Mouse (Mus musculus) skeletal muscle tissue, adult 2 months (tissue): Measurements from ENCODE around the gene Rfc4.
"Not testable (repeated sequence)": the region's sequence is repeated elsewhere in the genome, so short reads cannot be mapped to it uniquely, and the experiment has no call there.

Experiments
- DNase-seq: peaks from one replicate; pipeline ENCODE4 v3.0.0-alpha.2; 2012; ENCODE audit warnings: low read depth, low spot score

Gene Rfc4

DNA sequence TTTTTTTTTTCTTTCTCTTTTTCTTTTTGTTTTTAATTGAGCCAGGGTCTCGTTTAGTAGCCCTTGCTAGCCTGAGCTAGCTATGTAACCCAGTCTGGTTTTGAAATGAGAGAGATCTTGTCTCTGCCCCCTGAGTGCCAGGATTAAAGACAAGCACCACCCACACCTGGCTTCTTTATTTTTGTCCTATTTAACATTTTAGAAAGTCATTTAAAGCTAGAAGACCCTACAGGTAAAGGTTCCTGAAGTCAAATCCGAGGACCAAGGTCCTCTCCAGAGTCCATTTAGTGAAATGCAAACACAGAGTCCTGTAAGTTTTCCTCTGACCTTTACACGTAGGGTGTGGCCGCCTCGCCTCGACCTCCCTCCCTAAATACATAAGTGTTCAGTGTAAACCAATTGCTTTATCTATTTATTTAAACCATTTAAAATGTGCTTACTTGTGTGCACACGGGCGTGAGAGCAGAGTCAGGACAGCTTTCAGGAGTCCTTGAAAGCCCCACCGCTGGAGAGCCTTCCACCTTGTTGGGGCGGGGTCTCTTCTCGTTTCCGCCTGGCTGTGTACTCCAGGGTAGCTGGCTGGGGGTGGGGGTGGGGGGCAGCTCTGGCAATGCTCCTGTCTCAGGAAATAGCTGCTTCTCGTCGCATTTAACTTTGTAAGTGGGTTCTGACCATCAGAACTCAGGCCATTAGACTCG, 25.0 kb downstream of the Rfc4 start:
- no peak for DNase-seq

DNA sequence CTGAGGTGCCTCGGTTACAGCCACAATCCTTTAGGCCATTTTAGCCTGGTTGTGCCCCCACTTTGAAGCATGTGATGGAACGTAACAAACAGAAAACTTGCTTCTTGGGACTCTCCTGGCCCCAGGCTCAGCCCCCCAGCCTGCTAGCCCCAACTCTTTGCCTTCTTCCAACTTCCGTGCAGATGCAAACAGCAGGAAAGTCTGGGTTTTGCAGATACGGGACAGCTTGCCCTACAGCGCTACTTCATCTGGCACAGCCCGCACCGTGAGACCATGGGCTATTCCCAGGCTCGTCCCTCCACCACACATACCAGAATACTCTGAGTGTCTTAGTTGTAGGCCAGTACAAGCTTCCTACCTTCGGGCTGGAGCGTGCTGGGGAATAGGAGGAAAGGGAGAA, 26.9 kb downstream of the Rfc4 start:
- DNase-seq: no peak

DNA sequence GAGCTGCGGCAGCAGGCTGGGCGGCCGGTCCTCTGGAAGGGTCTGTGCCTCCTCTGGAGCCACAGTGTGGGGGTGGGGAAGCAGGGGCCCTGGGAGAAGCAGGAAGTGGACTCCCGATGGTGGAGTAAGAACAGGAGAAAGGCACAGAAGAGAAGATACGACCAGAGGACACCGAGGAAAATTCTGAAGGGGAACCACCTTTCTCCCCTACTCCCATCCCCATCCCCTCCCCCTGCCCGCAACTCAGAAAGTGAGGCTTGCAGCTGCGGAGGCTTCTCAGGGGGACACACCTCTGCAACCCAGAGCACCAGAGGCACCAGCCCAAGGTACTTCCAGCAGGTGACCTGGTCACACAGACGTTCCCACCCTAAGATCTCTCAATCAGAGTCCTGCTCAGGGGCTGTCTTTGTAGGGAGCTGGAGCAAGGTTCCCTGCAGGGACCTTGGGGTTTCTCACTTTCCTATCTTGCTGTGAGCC, 27.4 kb downstream of the Rfc4 start:
- no peak for DNase-seq

DNA sequence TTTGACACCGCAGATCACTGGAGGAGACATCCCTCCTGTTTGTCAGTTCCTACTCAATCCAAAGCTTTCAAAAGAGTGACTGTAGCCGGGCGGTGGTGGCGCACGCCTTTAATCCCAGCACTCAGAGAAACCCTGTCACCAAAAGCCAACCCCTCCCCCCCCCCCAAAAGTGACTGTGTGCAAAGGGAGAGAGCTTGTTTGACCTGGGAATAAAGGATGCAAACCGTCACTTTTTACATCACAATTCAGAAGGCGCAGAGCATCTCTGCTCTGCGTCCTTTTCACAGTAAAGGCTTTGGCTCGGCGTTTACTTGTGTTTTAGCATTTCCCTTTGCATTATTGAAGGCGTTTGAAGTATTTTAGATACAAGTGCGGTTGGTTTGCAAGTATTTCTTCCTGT, 27.9 kb downstream of the Rfc4 start:
- no peak for DNase-seq

DNA sequence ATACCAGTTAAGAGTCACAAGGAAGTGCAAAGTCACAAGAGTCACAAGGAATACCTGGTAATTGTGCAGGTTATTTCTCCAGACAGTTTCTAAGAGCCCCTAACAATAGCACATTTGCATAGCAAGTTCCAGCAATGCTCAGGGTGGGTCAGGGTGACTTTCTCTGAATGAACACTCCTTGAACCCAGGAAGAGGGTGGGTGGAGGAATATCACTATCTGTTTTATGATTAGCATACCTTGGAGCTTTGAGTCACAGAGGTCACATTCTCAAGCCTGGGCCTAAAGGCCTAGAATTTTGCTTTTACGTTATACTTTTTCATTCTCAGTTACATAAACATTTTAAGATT, 29.5 kb downstream of the Rfc4 start:
- not testable (repeated sequence) for DNase-seq

DNA sequence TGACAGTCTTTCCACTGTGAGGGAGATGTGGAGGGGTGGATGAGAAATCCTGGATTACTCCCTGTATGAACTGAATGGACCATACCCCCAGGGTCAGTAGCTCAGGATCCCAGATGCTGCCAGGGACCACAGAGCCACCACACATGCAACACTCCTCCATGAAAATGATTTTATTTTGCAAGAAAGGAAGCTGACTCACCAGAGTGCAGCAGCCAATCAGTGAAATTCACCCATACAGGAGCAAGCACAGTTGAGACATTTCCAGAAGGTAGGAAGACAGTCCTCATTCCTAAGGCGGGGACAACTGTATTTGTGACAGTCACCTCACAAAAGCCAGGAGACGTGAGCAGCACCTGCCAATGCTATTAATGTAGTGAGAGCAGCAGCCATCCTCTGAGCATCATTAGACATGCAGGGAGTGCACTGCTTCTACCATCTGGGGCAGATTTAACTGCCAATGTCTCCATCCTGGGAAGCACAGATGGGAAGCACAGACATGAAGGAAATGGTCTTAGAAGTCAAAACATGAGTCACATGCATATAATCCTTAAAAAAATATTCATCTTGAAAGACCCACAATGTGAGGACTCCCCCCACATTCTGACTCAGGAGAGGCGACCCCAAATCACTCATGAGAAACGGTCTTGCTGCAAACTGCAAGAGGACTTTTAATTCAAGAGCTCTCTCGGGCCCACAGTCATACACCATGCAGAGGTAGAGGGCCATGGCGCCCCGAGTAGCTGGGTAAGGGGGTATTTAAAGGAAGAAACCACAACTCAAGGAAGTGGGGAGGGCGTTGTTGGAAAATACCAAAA, 30.0 kb downstream of the Rfc4 start:
- DNase-seq: not testable (repeated sequence)

DNA sequence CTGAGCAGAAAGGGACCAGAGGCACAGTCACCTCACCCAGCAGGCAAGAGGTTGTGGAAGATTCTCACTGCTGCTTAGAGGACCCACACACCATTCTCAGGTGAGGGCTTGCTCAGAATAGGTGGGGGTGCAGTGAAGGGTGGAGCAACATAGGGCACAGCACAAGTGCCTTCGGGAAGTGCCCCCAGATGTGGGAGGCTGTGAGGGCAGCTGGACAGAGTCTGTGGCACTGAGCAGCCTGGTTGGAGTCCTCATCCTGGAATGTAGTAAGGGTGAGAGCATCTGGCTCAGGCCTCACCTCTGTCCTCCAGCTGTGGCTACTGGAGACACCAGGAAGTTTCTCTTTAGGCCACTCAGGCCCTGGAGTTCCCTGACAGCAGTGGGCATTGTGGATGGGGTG, 30.7 kb downstream of the Rfc4 start:
- not testable (repeated sequence) for DNase-seq

DNA sequence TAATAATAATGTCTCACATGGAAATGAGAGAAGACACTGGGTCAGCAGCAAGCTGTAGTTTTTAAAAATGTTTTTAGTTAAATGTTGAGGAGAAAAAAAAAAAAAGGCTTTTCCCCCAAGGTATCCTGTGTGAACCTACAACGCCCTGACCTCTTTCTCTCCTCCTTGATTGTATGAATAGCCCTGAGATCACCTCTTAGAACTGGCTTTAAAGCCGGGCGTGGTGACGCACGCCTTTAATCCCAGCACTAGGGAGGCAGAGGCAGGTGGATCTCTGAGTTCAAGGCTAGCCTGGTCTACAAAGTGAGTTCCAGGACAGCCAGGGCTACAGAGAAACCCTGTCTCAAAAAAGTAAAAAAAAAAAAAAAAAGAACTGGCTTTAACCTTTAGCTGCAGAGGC, 32.0 kb downstream of the Rfc4 start:
- not testable (repeated sequence) for DNase-seq

DNA sequence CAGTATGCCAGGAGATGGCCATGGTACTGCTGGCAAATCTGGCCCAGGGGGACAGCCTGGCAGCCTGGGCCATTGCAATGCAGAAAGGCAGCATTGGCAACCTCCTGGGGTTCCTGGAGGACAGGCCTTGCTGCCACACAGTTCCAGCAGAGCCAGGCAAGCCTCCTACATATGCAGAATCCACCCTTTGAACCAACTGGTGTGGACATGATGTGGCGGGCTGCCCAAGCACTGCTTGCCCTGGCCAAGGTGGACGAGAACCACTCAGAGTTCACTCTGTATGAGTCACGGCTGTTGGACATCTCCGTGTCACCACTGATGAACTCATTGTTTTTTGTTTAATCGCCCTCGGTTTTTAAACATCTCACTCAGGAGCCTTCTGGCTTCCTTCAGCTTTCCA, 33.4 kb downstream of the Rfc4 start:
- no peak for DNase-seq

DNA sequence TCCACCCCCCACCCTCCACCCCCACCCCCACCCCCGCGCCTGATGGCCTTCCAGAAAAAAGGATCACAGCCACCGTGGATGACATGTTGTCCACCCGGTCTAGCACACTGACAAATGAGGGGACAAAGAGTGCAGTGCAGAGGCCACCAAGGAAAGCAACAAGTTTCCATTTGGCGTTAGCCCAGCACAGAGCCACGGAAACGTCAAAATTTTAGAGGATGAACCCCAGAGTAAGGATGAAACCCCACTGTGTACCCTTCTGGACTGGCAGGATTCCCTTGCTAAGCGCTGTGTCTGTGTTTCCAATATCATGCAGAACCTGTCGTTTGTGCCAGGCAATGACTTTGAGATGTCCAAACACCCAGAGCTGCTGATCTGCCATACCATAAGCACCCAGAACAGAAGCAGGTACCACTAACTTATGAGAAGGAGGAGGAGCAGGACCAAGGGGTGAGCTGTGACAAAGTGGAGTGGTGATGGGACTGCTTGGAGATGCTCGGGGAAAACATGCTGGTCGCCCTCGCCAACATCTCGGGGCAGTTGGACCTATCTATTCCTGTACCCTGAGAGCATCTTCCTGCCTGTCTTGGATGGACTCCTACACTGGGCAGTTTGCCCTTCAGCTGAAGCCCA, 34.1 kb downstream of the Rfc4 start:
- no peak for DNase-seq

DNA sequence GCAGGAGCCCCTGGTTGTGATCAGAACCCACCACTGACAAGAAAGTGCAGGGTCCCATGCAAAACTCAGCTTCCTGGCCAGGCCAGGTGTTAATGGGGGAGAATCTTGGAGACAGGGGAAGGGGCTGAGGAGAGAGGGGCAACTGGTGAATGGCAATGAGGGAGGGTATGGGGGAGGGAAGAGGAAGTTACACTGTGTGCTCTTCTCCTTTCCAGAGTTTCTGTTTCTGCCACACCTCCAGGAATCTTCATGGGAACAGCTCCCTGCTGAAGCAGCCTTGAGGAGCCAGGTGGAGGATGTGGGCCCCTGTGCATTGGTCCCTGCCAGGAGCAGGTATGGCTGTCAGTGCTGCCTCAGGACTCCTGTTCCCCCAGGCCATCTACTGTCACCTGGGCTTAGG, 36.2 kb downstream of the Rfc4 start:
- DNase-seq: not testable (repeated sequence)

DNA sequence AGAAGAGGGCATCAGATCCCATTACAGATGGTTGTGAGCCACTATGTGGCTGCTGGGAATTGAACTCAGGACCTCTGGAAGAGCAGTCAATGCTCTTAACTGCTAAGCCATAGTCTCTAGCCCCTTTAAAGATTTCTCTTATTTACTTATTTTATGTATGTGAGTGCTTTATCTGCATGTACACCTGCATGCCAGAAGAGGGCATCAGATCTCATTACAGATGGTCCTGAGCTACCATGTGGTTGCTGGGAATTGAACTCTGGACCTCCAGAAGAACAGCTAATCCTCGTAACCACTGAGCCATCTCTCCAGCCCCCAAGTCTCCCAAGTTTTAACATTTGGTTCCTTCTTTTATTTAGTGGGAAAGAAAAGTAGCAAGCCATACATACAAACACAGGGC, 39.0 kb downstream of the Rfc4 start:
- DNase-seq: not testable (repeated sequence)

DNA sequence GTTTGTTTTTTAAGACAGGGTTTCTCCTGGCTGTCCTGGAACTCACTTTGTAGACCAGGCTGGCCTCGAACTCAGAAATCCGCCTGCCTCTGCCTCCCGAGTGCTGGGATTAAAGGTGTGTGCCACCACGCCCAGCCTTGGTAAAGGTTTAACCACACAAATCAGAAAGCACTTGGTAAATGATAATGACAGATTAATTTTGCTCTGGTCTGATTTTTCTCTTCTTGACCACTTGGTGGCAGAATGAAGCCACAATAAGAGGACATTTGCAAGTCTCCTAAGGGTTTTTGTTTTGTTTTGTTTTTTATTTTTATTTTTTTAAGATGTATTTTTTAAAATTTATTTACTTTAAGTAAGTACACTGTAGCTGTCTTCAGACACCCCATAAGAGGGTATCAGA, 39.8 kb downstream of the Rfc4 start:
- DNase-seq: not testable (repeated sequence)

DNA sequence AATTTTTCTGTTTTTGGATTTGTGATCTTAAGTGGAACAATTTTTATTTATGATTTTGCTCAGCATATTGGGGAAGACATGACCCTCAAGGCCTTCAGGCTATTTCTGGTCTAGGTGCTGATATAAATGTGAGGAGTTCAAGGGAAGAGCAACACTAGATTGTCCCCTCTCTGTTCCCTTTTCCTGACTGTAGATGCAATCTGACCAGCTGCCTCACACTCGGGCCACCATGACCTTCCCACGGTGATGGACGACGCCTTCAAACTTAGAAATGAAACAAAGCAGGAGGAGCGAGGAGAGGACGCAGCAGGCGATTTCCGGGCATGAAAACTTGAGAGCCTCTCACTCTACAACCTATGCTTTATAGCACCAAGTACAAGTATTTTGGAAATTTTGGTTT, 40.4 kb downstream of the Rfc4 start:
- DNase-seq: not testable (repeated sequence)

DNA sequence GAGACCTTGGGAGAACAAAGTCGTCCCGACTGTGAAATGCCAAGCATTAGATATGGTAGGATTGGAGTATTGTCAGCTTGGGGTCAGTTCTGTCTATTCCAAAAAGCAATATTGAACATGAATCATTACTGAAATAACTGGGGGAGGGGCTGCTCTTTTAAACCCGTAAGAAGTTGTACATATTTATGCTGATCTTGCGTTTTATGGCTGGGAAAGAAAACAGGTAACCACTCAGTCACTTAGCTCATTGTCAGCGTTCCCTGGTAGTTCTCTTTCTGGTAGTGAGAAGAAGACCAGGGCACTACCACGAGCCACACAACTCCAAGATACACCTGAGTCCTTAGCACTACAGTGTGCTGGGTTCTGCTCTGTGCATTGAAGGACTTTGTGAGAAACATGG, 50.0 kb downstream of the Rfc4 start:
- not testable (repeated sequence) for DNase-seq
